Mouse (Mus musculus): ENCODE measurements at regions not wholly inside any gene's neighbourhood (a gene's known extent, or its start where the extent isn't known, plus 50 kb on each side); places are given as distances from the start of the nearest gene placed in this dataset.

- DNase-seq (ENCODE audit: low spot score): no peak
These were observed 54.5 kb downstream of the Gm10260 start for GRCm38 (mm10) chr13:97705926-97706325.

- no peak for DNase-seq (ENCODE audit: low spot score)
These were observed 55.9 kb downstream of the Gm10260 start for GRCm38 (mm10) chr13:97704541-97704940.

GRCm38 (mm10) chr13:97698967-97699366 is 61.5 kb downstream of the Gm10260 start:
- no peak for DNase-seq (ENCODE audit: low spot score)

DNA sequence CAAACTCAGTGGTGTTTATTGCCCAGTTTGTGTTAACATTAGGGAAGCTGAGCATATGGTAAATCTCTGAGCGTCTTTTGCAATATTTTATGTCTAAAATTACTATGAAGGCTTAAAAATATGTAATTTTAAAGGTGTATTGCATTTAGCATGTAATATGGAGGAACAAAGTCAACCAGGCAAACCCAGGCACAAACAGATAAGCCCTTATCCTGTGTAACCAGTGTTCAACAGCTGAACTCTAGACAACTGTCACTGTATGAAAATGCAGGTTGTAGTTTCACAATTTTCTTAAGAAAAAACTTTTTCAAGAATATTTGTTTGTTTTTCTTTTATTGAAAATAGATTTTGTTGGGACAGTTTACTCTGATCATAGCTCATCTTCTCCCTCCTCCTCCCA is 62.1 kb downstream of the Gm10260 start:
- no peak for DNase-seq (ENCODE audit: low spot score)

GRCm38 (mm10) chr13:97697262-97697661 is 63.2 kb downstream of the Gm10260 start:
- DNase-seq (ENCODE audit: low spot score): no peak

DNA sequence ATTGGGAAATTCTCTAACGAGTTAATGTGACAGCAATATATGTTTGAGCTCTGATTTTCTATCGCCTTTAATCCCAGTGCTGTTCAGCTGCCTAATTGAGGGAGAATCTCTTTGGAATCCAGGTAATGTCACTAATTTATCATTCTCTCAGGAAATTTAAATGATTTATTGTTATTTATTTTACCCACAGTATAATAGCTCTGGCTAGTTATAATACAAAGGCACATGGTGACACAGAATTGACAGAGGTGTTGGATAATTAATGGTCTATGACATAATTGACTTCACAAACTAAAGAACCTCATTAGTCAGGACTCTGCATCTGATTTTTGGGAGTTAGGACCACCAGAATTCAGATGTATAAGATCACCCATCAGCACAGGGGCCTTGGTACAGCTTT is 65.4 kb downstream of the Gm10260 start:
- no peak for DNase-seq (ENCODE audit: low spot score)

- DNase-seq (ENCODE audit: low spot score): no peak
These were observed 66.0 kb downstream of the Gm10260 start for GRCm38 (mm10) chr13:97694356-97694990.

DNA sequence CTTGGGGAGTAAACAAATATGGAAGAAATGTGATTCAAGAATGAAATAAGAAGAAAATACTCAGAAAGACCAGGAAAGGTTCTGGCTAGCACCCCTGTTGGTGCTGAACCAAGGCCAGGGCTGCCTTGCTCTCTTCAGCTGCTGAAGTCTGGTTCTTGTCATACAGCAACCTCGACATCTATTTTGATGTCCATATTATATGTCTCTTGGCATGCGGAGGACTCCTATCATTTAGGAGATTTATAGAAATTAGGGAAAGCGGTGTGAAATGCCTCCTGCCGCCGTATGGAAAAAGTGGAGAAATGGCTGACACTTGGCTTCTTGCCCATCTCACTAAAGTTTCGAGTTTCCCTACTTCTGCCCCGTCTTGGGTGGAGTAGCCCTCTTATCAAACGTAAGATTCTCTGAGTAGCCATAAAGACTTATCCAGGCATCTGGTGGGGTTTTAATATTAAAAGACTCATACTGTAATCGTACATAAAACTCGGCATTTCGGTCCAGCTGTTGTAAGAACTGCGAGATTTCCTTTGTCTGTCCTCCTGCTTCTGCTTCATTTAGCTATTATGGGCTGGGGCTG is 72.0 kb downstream of the Gm10260 start:
- DNase-seq (ENCODE audit: low spot score): no peak

DNA sequence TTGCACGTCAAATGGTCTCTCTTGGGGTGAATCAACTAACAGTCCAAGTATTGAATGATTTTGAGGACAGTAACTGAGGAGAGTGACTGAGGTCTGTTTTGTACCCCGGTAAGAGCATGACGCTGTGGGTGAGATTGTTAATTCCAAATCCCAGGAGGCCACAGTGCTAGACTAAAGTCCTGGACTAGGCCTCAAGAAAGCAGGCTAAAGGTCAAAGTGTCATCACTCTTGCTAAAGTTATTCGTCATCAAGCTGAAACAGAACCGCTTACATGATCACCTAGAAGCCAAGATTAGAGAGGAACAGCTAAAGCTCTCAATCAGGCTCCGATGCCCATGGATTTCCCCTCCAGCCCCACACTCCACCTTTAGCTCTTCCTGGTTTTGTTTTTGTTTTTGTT is 76.6 kb downstream of the Gm10260 start:
- no peak for DNase-seq (ENCODE audit: low spot score)

- DNase-seq (ENCODE audit: low spot score): no peak
These were observed 79.0 kb downstream of the Gm10260 start for GRCm38 (mm10) chr13:97681228-97681987.

GRCm38 (mm10) chr13:97680283-97680896 is 80.0 kb downstream of the Gm10260 start:
- DNase-seq (ENCODE audit: low spot score): no peak

- no peak for DNase-seq (ENCODE audit: low spot score)
These were observed 81.4 kb downstream of the Gm10260 start for GRCm38 (mm10) chr13:97678991-97679390.

DNA sequence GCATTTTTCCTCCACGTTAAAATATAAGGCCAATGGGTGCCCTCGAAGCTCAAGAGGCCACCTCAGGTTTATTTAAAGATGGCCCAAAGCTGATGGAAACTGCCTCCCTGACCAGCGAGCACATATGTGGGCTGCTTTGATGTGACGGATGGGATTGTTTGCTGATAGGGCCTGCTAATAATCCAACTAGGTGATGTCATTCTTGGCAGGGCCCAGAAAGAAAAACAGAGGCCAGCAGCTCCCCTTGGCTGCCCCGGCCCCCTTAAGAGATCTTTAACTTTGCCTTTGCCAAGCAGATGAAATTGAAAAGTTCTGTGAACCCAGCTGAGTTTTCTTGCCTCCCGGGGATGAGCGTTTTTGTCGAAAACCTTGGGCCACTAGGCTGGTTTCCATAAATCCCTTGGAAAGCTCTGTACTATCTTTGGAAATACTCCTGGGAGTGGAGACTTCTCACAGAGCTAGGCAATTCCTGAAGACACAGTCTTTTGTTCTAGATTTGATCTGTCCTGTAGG is 83.8 kb downstream of the Gm10260 start:
- no peak for DNase-seq (ENCODE audit: low spot score)

- no peak for DNase-seq (ENCODE audit: low spot score)
These were observed 87.3 kb downstream of the Gm10260 start for GRCm38 (mm10) chr13:97673107-97673506.

DNA sequence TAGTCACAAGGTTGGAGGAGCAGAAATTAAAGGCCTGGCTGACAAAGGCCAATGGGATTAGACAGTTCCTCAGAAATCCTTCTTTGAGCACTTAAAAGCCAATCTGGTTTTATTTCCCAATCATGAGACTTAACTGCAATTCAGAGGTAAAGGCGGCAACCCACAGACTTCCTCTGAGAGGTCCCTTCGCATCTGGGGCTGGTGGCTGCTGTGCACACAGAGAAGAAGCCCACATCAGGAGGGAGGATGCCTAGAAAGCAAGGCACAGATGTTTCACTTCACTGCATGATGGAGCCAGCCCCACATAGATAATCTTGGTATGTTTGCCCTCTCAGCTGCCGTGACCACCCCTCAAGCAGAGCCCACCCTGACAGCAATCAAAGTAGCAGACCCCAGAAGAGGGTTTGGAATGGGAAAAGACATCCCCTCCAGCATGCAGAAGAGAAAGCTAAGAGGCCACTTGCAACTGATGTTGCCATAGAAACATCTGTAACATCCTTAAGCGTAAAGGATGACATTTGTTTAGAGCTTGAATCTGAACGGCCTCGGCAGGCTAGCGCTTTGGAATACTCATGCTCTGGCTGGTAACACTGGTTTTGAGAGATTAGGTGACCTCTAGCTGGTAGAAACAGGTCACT is 88.3 kb downstream of the Gm10260 start:
- DNase-seq (ENCODE audit: low spot score): no peak

DNA sequence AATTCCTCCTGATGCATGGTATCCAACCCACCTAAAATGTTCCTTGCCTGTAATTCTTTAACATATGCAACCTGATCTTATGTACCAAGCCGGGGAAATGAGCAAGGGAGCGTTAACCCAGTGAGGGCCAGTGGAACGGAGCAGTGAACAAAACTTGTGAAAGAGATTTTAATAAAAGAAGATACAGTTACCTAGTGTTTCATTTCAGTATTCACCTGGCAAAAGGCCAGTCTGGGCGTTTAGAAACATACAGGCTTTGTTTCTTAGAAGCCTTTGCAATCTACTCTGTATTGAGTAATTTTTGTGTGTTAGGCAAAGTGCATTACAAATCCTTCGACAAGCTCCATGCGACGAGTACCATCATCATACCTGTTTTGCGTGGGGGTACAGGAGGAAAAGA is 91.1 kb downstream of the Gm10260 start:
- DNase-seq (ENCODE audit: low spot score): no peak

DNA sequence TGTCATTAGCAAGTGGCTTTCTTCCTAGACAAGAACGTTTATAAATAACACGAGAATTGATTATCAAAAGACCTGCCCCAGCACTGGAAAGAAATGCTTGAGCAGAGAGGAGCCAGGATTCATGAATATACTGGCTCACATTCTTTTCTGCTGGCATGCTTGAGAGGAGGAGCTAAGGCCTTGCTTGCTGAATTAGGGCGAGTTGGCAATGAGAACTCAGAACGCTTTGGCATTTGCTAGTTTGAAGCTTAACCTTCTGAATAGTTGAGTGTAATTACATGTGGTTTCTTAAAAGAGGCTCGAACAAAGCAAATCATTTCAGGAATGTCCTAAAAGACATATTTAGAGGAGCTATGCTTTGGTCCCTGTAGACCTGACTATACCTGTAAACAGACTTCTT is 91.5 kb downstream of the Gm10260 start:
- no peak for DNase-seq (ENCODE audit: low spot score)

- DNase-seq (ENCODE audit: low spot score): no peak
These were observed 93.1 kb downstream of the Gm10260 start for GRCm38 (mm10) chr13:97667313-97667712.

DNA sequence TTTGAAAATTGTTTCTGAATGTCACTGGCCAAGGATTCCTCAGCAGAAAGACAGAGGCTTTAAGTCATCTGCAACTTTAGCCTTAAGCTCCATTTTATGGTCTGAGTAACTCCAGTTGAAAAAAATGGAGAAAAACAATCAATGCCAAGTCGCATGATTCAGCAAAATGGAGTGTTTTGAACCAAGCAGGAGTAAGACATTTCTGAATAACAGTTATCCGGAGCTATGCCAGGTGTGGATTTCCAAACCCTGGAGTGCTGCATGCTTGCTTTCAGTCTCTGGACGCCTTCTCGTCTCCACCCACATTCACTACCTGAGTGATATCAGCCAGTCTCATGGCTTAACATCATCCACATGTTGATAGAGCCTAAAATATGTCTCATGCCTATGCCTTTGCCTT is 93.7 kb downstream of the Gm10260 start:
- DNase-seq (ENCODE audit: low spot score): no peak

GRCm38 (mm10) chr13:97665226-97665625 is 95.2 kb downstream of the Gm10260 start:
- no peak for DNase-seq (ENCODE audit: low spot score)

- peak; percentile 10 for DNase-seq (ENCODE audit: low spot score)
These were observed 97.7 kb downstream of the Gm10260 start for GRCm38 (mm10) chr13:97662741-97663140.

DNA sequence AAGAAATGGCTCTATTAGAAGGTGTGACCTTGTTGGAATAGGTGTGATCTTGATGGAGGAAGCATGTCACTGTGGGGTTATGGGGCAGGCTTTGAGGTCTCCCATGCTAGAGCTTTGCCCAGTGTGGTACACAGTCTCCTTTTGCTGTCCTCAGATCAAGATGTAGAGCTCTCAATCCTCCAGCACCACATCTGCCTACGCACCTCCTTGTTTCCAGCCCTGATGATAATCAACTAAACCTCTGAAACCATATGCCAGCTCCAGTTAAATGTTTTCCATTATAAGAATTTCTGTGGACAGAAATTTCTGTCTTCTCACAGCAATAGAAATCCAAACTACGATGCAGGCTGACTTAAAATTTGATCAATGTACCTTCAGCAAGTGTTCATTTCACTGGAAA is 103.8 kb downstream of the Gm10260 start:
- DNase-seq (ENCODE audit: low spot score): no peak
